Mouse (Mus musculus): Measurements from ENCODE around the gene Coa7. TPM values are rescaled to one million over a fixed set of nuclear protein-coding genes. Genes with fewer than 3 reads are reported as not detected.
A peak's percentile ranks its signal among the peaks of the same experiment; 100 is the strongest.

The Coa7 gene
- polyA plus RNA-seq (2012; rRNA removed), result 17.5 and 20.7 TPM in 2 replicates

GRCm38 (mm10) chr4:108327730-108328484, at the start of gene Coa7:
Gene Coa7, plus strand, starts transcription at chr4:108328140.
- Histone ChIP-seq H3K4me3 (ENCODE audit: insufficient read depth, low read length) (peak within 1 kb of the TSS; percentile 74), H3K27ac (ENCODE audit: insufficient read depth, low read length) (peak within 1 kb of the TSS; percentile 53), H3K4me1 (ENCODE audit: control insufficient read depth, insufficient read depth, low read length) (peaks cover 2% of the 10 kb centered on the region; the same call in 1 of the 2 replicates)
- TF ChIP-seq POLR2A (IDR thresholded peaks at IDR 0.05; ENCODE audit: extremely low read depth, insufficient read depth, low read length), result peak; percentile 63
- TF ChIP-seq CTCF (IDR thresholded peaks at IDR 0.05; ENCODE audit: extremely low read depth, insufficient read depth, low read length), result no peak

GRCm38 (mm10) chr4:108300266-108300665, 27.7 kb upstream of the Coa7 start:
- Histone ChIP-seq H3K4me3 (ENCODE audit: insufficient read depth, low read length) (peak overlapping the region; percentile 96), H3K4me1 (ENCODE audit: control insufficient read depth, insufficient read depth, low read length) (peaks cover 9% of the 10 kb centered on the region), H3K27ac (ENCODE audit: insufficient read depth, low read length) (peak overlapping the region; percentile 91)
- no peak for TF ChIP-seq CTCF (IDR thresholded peaks at IDR 0.05; ENCODE audit: extremely low read depth, insufficient read depth, low read length)
- TF ChIP-seq POLR2A (IDR thresholded peaks at IDR 0.05; ENCODE audit: extremely low read depth, insufficient read depth, low read length), result no peak

- TF ChIP-seq CTCF (IDR thresholded peaks at IDR 0.05; ENCODE audit: extremely low read depth, insufficient read depth, low read length) (no peak), POLR2A (IDR thresholded peaks at IDR 0.05; ENCODE audit: extremely low read depth, insufficient read depth, low read length) (peak; percentile 46; the same call in 1 of the 2 replicates)
These were observed 27.1 kb upstream of the Coa7 start, which contains the start of gene Zyg11b for GRCm38 (mm10) chr4:108300670-108301373. Gene Zyg11b, minus strand, starts transcription at chr4:108301096.

GRCm38 (mm10) chr4:108302296-108302890, 25.5 kb upstream of the Coa7 start:
- TF ChIP-seq POLR2A (IDR thresholded peaks at IDR 0.05; ENCODE audit: extremely low read depth, insufficient read depth, low read length), result no peak
- no peak for TF ChIP-seq CTCF (IDR thresholded peaks at IDR 0.05; ENCODE audit: extremely low read depth, insufficient read depth, low read length)
- H3K4me1 ChIP-seq (ENCODE audit: control insufficient read depth, insufficient read depth, low read length), result peaks cover 9% of the 10 kb centered on the region
- H3K27ac ChIP-seq (ENCODE audit: insufficient read depth, low read length), result no peak overlapping the region
- no peak overlapping the region for H3K4me3 ChIP-seq (ENCODE audit: insufficient read depth, low read length)

More at GRCm38 (mm10) chr4:108300670-108301373, 27.1 kb upstream of the Coa7 start, which contains the start of gene Zyg11b:
- Histone ChIP-seq H3K27ac (ENCODE audit: insufficient read depth, low read length) (peak within 1 kb of the TSS; percentile 91), H3K4me1 (ENCODE audit: control insufficient read depth, insufficient read depth, low read length) (peaks cover 9% of the 10 kb centered on the region), H3K4me3 (ENCODE audit: insufficient read depth, low read length) (peak within 1 kb of the TSS; percentile 96)

- TF ChIP-seq POLR2A (IDR thresholded peaks at IDR 0.05; ENCODE audit: extremely low read depth, insufficient read depth, low read length), result no peak
- TF ChIP-seq CTCF (IDR thresholded peaks at IDR 0.05; ENCODE audit: extremely low read depth, insufficient read depth, low read length), result no peak
- H3K4me3 ChIP-seq (ENCODE audit: insufficient read depth, low read length), result no peak overlapping the region
- H3K4me1 ChIP-seq (ENCODE audit: control insufficient read depth, insufficient read depth, low read length), result no peaks in the 10 kb centered on the region
- H3K27ac ChIP-seq (ENCODE audit: insufficient read depth, low read length), result no peak overlapping the region
These were observed 17.2 kb upstream of the Coa7 start for GRCm38 (mm10) chr4:108310706-108311105.

GRCm38 (mm10) chr4:108314041-108314440, 13.9 kb upstream of the Coa7 start:
- H3K4me3 ChIP-seq (ENCODE audit: insufficient read depth, low read length), result no peak overlapping the region
- H3K4me1 ChIP-seq (ENCODE audit: control insufficient read depth, insufficient read depth, low read length), result no peaks in the 10 kb centered on the region
- no peak overlapping the region for H3K27ac ChIP-seq (ENCODE audit: insufficient read depth, low read length)
- TF ChIP-seq POLR2A (IDR thresholded peaks at IDR 0.05; ENCODE audit: extremely low read depth, insufficient read depth, low read length), result no peak
- TF ChIP-seq CTCF (IDR thresholded peaks at IDR 0.05; ENCODE audit: extremely low read depth, insufficient read depth, low read length), result no peak

GRCm38 (mm10) chr4:108317656-108318605, 10.0 kb upstream of the Coa7 start:
- TF ChIP-seq CTCF (IDR thresholded peaks at IDR 0.05; ENCODE audit: extremely low read depth, insufficient read depth, low read length) (no peak), POLR2A (IDR thresholded peaks at IDR 0.05; ENCODE audit: extremely low read depth, insufficient read depth, low read length) (no peak)
- no peaks in the 10 kb centered on the region for H3K4me1 ChIP-seq (ENCODE audit: control insufficient read depth, insufficient read depth, low read length)
- H3K4me3 ChIP-seq (ENCODE audit: insufficient read depth, low read length), result no peak overlapping the region
- no peak overlapping the region for H3K27ac ChIP-seq (ENCODE audit: insufficient read depth, low read length)

- H3K4me3 ChIP-seq (ENCODE audit: insufficient read depth, low read length), result no peak overlapping the region
- TF ChIP-seq CTCF (IDR thresholded peaks at IDR 0.05; ENCODE audit: extremely low read depth, insufficient read depth, low read length) (no peak), POLR2A (IDR thresholded peaks at IDR 0.05; ENCODE audit: extremely low read depth, insufficient read depth, low read length) (no peak)
- H3K27ac ChIP-seq (ENCODE audit: insufficient read depth, low read length), result no peak overlapping the region
- H3K4me1 ChIP-seq (ENCODE audit: control insufficient read depth, insufficient read depth, low read length), result no peaks in the 10 kb centered on the region
These were observed 9.0 kb upstream of the Coa7 start for GRCm38 (mm10) chr4:108318649-108319615.

Measured in cortical plate, adult 2 months (tissue).